Mouse (Mus musculus): ENCODE results near the gene Mb21d2.
A peak's percentile ranks its signal among the peaks of the same experiment; 100 is the strongest.

Gene Mb21d2

GRCm38 (mm10) chr16:28866584-28867295 is 62.7 kb downstream of the Mb21d2 start:
- peak; percentile 46 for DNase-seq (ENCODE audit: low read depth, low spot score)

- DNase-seq (ENCODE audit: low read depth, low spot score) = no peak
Observed at GRCm38 (mm10) chr16:28863616-28864015, 65.9 kb downstream of the Mb21d2 start.

GRCm38 (mm10) chr16:28862093-28862492 is 67.4 kb downstream of the Mb21d2 start:
- no peak for DNase-seq (ENCODE audit: low read depth, low spot score)

- no peak for DNase-seq (ENCODE audit: low read depth, low spot score)
Observed at GRCm38 (mm10) chr16:28859678-28860077, 69.8 kb downstream of the Mb21d2 start.

- no peak for DNase-seq (ENCODE audit: low read depth, low spot score)
Observed at GRCm38 (mm10) chr16:28859009-28859288, 70.5 kb downstream of the Mb21d2 start.

GRCm38 (mm10) chr16:28858210-28859008 is 71.1 kb downstream of the Mb21d2 start:
- DNase-seq (ENCODE audit: low read depth, low spot score) = peak; percentile 67

- peak; percentile 66 for DNase-seq (ENCODE audit: low read depth, low spot score)
Observed at GRCm38 (mm10) chr16:28851409-28851821, 78.1 kb downstream of the Mb21d2 start.

- DNase-seq (ENCODE audit: low read depth, low spot score) = no peak
Observed at GRCm38 (mm10) chr16:28850881-28851280, 78.6 kb downstream of the Mb21d2 start.

GRCm38 (mm10) chr16:28846123-28846522 is 83.3 kb downstream of the Mb21d2 start:
- no peak for DNase-seq (ENCODE audit: low read depth, low spot score)

GRCm38 (mm10) chr16:28845336-28845735 is 84.1 kb downstream of the Mb21d2 start:
- DNase-seq (ENCODE audit: low read depth, low spot score) = no peak

- DNase-seq (ENCODE audit: low read depth, low spot score) = peak; percentile 68
Observed at GRCm38 (mm10) chr16:28841102-28841501, 88.4 kb downstream of the Mb21d2 start.

- peak; percentile 79 for DNase-seq (ENCODE audit: low read depth, low spot score)
Observed at GRCm38 (mm10) chr16:28840075-28840974, 89.1 kb downstream of the Mb21d2 start.

- no peak for DNase-seq (ENCODE audit: low read depth, low spot score)
Observed at GRCm38 (mm10) chr16:28839575-28839974, 89.9 kb downstream of the Mb21d2 start.

GRCm38 (mm10) chr16:28838016-28838415 is 91.5 kb downstream of the Mb21d2 start:
- peak; percentile 75 for DNase-seq (ENCODE audit: low read depth, low spot score)

GRCm38 (mm10) chr16:28832085-28832635 is 97.3 kb downstream of the Mb21d2 start:
- DNase-seq (ENCODE audit: low read depth, low spot score) = no peak

GRCm38 (mm10) chr16:28829263-28829955 is 100.1 kb downstream of the Mb21d2 start:
- no peak for DNase-seq (ENCODE audit: low read depth, low spot score)

- no peak for DNase-seq (ENCODE audit: low read depth, low spot score)
Observed at GRCm38 (mm10) chr16:28824781-28825180, 104.7 kb downstream of the Mb21d2 start.

- no peak for DNase-seq (ENCODE audit: low read depth, low spot score)
Observed at GRCm38 (mm10) chr16:28821774-28822173, 107.7 kb downstream of the Mb21d2 start.

- no peak for DNase-seq (ENCODE audit: low read depth, low spot score)
Observed at GRCm38 (mm10) chr16:28818749-28819285, 110.7 kb downstream of the Mb21d2 start.

- DNase-seq (ENCODE audit: low read depth, low spot score) = no peak
Observed at GRCm38 (mm10) chr16:28813290-28813689, 116.2 kb downstream of the Mb21d2 start.

GRCm38 (mm10) chr16:28809089-28809488 is 120.4 kb downstream of the Mb21d2 start:
- DNase-seq (ENCODE audit: low read depth, low spot score) = no peak

Data from mesoderm, embryonic 11.5 days (tissue).